Mouse (Mus musculus): ENCODE measurements around the gene Agrp.
A peak's percentile ranks its signal among the peaks of the same experiment; 100 is the strongest.

The Agrp gene

DNA sequence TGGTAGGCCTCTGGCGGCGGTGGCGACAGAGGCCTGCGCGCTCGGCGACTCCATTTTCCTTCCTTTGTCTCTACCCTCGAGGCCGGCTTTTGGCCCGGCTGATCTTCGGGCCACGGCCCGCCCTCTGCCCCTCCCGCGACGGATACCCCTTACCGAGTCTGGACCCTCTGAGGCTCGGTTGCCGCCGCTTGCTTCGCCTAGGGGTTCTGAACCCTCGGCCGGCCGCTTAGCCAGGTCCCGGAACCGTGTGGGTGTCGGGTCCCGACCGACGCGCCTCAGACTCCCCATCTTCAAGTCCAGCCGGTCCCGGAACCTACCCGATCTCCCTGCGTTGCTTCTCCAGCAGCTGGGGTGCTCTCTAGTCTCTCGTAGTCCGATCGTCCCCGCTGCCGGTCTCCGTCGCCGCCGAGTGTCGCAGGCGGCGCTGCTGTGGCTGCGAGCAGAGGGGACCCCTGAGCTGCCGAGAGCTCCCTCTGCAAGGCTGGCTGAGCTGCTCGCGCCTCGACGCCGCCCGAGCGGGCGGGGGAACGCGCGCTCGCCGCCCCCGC lies at the start of gene Agrp:
TSS of gene Agrp (minus strand) at position 431 of the 548 bp plus-strand sequence.
- peak; percentile 80 for DNase-seq

DNA sequence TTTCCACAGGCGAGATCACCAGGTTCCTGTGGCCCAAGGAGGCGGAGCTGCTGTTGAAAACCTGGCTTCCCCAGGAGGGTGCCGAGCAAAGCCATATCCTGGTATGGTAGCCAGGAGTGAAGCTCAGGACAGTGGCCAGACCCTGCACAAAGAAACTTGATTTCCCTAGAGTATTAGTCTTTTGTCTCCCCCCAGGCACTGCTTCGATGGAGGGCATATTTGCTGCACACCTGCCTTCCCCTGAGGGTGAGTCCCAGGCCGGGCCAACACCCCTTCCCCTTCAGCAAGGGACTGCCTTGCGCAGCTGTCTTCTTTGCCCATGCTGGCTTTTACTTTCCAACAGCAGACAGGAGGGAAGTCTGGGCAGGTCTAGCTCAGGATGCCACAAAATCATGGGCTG lies 49.4 kb upstream of the Agrp start:
- peak; percentile 66 for DNase-seq

GRCm38 (mm10) chr8:105685796-105686308 lies 48.7 kb upstream of the Agrp start, which contains the start of gene Carmil2:
Carmil2 (plus strand) TSS chr8:105686274.
- DNase-seq, result peak; percentile 98

GRCm38 (mm10) chr8:105685325-105685724 lies 48.1 kb upstream of the Agrp start:
- no peak for DNase-seq

DNA sequence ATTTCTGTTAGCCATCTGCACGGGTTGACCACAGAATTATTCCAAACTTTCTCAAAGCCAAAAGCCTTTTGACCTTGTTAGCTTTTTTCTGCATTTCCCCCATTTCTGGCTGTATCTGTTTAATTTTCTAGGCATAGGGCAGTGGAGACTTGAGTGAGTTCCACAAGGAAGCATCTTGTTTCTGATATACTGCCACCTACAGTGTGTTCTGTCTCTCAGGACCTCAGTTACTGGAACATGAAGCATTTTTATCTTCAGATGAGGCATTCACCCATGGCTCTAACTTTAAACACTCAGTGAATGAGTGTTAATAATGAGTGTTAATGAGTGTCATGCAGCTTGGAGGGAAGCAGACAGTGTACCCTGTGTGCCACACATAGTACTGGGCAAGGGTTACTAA lies 40.7 kb upstream of the Agrp start:
- no peak for DNase-seq

DNA sequence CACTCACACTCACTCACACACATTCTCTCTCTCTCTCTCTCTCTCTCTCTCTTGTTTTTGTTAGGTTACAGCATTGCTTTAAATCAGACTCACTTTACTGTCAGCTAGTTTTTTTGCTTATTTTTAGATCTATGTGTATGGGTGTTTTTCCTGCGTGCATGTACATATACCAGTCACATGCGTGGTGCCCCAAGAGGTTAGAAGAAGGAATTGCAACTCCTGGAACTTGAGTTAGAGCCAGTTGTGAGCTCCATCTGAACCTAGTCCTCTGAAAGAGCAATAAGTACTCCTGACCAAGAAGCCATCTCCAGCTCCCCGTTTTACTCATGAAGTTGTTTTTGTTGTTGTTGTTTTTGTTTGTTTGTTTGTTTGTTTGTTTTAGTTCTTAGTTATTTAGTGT lies 24.0 kb upstream of the Agrp start:
- peak; percentile 61 for DNase-seq

DNA sequence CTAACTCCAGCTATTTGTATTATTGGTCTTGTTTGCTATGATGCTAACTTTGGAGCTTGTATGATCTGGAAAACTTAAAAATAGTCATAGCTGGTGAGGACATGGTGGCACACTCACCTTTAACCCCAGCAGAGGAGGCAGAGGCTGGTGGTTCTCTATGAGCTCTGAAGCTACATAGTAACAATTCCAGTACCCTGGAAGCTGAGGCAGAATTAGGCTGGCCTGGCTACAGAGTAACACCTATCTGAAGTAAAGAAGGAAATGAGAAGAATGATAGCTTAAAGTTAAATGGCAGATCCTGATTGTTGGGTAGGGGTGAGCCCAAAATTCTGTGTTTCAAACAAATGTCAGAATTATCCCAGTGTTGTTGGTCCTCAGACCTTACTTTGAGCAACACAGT lies 20.4 kb upstream of the Agrp start:
- DNase-seq, result no peak

GRCm38 (mm10) chr8:105648929-105649328 lies 11.7 kb upstream of the Agrp start:
- no peak for DNase-seq

GRCm38 (mm10) chr8:105645205-105645604 lies 8.0 kb upstream of the Agrp start:
- DNase-seq, result no peak

DNA sequence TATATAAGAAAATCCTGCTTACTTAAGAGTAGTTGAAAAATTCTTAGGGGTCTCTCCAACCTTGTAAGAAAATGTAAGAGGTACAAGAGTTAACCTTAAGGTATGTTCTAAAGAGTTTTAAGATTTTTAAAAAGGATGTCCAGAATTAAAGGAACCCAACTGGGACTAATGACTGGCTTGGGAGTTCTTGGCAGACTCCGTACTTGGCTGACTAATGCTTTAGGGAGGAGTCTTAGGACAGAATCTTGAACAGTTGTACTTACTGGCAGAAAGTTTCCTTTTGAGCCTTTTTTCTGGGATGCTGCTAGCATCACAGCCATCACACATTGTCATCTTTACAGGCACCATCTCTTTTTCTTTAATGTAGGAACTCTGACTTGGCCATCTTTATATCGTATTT lies 3.3 kb upstream of the Agrp start:
- DNase-seq, result no peak

DNA sequence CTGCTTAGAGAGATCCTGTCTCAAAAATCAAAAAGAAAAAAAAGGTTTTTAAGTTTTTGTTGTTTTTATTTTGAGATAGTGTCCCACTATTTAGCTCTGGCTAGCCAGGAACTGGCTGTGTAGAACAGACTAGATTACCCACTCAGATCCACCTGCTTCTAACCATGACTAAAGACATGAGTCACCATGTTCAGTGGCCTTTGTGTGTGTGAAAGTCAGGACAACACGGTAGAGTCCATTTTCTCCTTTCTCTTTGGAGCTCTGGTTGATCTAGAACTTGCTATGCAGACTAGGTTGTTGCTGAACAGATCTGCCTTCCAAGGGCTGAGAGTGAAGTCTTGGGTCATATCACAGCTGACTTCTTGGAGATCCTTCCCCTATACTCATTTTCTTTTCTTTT lies 2.6 kb upstream of the Agrp start:
- peak; percentile 5 for DNase-seq

DNA sequence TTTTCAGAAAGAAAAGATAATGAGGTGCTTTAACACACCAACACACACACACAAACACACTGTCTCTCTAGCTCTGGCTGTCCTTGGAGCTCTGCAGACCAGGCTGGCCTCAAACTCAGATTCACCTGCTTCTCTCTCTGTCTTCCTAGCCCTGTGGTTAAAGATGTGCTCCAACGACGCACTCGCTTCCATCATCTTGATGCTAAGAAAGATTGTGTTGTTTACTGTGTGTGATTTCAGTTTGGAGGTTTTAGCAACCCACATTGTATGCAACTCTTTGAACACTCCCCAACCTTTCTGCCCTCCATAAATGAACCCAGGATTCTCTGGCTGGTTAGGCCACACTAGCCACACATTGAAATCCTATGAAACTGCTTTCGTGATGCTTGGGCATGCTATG lies 1.3 kb upstream of the Agrp start:
- DNase-seq, result peak; percentile 48

DNA sequence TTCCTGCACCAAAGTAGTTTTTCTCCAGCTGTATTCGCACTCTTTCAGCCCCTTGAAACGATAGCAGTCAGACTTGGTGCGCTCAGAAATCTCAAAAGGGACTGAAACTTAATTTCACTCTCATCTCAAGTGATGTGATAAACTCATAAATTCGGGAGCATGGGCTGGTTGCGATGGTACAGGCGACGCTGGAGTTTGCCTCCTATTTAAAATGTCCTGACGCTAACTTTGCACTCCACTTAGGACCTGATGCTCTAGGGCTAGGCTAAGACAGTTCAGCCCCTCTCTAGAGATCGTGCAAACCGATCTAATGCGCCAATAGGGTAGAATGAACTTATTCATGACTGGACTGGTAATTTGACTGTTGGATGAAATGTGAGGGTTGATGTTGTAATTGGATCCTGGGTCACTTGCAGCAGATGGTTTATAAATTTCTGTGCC lies 428 bp upstream of the Agrp start:
- peak; percentile 41 for DNase-seq

DNA sequence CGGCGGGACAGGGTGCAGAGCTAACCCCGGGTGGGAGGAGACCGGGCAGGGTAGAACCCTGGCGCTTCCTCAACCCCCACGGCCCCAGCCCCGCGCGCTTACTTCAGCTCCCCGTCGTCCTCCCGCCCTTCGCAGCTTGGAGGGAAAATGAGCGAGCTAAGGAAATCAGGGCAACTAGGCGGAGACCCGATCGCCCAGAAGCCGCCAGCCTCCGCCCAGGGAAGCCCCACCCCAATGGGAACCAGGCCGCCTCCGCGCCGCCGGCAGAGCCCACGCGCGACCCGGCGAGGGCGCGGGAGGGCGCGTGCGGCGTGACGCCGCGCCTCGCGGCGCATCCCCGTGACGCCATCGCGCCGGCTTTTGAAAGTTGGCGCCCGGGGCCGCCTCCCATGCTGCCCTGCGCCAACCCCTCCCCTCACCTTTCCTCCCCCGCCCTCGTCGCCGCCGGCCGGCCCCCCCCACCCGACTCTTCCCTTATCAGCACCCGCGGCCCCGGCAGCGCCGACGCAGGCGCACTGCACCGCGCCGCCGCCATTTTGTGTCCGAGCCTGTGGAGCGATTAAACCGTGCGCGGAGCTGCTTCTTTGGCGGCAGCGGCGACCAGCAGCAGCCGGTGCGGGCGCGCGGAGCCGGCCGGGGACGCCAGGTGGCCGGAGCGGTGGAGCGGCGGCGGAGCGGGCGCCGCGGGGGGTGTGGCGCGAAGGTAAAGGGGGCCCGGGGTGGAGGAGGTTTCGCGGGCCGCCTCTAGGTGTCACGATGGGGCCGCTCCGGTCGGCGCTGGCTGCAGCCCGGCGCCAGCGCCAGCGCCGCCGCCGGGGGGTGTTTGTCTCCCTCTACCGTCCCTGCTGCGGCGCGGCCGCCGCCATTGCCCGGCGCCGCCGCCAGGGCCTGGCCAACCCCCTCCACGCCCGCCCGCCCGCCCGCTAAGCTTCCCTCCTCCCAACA lies 903 bp downstream of the Agrp start, which contains the start of gene Ctcf:
TSS of gene Ctcf (plus strand) at position 551 of the 945 bp plus-strand sequence.
- peak; percentile 96 for DNase-seq

- peak; percentile 45 for DNase-seq
Observed at GRCm38 (mm10) chr8:105635481-105635880, 1.7 kb downstream of the Agrp start.

DNA sequence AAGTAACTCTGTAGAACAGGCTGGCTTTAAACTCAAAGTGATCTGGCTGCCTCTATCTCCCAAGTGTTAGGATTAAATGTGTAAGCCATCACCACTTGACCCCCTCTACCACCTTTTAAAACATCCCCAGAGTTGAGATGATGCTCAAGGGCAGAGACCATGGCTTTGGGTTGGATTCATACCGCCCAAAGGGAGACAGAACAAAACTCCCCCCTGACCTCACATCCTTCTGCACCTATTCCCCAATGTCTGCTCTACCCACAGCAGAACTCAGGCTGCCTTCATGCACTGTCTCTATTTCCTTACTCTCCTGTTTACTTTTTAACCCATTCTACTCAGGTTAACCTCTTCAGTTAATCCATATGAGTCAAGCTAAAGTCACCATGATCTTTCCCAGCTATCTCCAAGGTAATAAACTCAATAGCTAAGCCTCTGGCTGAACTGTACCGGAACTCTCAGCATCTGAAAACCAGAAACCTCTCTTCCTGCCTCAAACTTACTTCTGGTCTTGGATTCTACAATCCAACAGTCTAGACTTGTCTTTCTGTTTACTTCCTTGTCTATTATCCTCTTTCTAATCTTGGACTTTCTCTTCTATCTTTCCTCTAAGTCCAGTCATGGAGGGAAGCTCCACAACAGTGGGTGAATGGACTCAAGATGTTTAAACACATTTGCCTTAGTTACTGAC lies 2.3 kb downstream of the Agrp start:
- DNase-seq, result peak; percentile 43

- DNase-seq, result no peak
Observed at GRCm38 (mm10) chr8:105629337-105629736, 7.9 kb downstream of the Agrp start.

DNA sequence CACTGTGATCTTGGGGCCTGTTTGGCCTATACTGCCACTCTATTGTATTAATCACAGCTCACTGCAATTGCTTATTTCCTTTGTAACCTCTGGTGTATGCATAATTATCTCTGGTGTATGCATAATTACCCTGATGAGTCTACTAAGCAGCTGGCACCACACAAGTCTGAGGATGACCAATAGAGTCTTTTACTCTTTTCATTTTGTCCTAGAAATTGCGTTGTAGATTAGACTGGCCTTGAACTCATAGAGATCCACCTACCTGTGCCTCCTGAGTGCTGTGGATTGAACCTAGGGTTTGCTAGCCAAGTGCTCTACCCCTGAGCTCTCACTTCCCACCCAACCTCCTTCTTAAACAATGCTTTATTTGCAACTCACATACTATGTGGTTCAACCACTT lies 11.1 kb downstream of the Agrp start:
- DNase-seq, result no peak

DNA sequence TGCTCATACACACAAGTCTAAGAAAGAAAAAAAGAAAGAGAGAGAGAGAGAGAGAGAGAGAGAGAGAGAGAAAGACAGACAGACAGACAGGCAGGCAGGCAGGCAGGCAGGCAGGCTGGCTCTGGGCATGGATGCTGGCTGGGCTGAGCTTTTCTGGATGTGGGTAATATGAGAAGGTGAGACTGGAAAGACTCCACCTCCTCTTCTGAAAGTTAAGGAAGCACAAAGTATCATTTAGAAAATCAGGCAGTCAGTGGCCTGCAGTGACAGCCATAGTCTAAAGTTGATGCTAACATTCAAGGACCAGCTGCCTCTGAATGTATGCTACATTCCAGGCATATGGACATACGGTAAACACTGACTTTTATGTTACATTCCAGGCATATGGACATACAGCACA lies 12.4 kb downstream of the Agrp start:
- peak; percentile 52 for DNase-seq

DNA sequence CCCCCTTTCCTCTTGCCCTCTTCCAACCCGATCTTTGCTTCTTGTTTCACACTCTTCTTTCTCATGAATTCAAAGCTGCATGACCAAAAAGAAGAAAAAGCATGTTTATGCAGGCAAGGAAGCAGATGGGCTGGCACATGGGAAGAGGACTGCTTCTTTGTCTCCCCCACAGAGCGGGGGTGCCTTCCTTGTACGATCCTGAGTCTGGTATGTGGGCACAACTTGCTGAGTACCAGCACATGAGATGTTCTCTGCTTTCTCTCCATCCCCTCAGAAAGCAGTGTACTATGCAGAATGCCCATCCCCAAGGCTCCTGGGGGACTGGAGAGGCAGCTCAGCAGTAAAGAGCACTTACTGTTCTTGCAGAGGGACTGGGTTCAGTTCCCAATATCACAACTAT lies 12.8 kb downstream of the Agrp start:
- DNase-seq, result peak; percentile 78

GRCm38 (mm10) chr8:105623679-105624245 lies 13.4 kb downstream of the Agrp start:
- DNase-seq, result peak; percentile 49

- peak; percentile 93 for DNase-seq
Observed at GRCm38 (mm10) chr8:105623118-105623517, 14.1 kb downstream of the Agrp start.

- DNase-seq, result peak; percentile 98
Observed at GRCm38 (mm10) chr8:105622421-105622920, 14.7 kb downstream of the Agrp start.
